Mouse (Mus musculus): ENCODE measurements around the gene Med16. TPM values are rescaled to one million over a fixed set of nuclear protein-coding genes. Genes with fewer than 3 reads are reported as not detected.

The Med16 gene
- total and polyA plus RNA-seq, 2 experiments from 2014 or later = 55.3 to 79.6 TPM

- Histone ChIP-seq H3K4me1 (ENCODE audit: insufficient read depth, low read length) (no peaks in the 10 kb centered on the region), H3K9ac (replicated peaks; ENCODE audit: low read length, poor library complexity, severe bottlenecking) (no peak overlapping the region), H3K9me3 (ENCODE audit: low read length) (no peaks in the 10 kb centered on the region), H3K27ac (ENCODE audit: low read depth, low read length) (no peak overlapping the region), H3K4me2 (ENCODE audit: low read depth, low read length, poor library complexity, severe bottlenecking) (no peak overlapping the region), H3K27me3 (ENCODE audit: insufficient read depth, low read length) (no peaks in the 10 kb centered on the region), H3K4me3 (ENCODE audit: low read depth, low read length) (no peak overlapping the region), H3K36me3 (ENCODE audit: insufficient read depth, low read length) (peaks cover 68% of the 10 kb centered on the region)
- no peak for DNase-seq (ENCODE audit: low spot score)
- ATAC-seq (ENCODE audit: low FRiP score) = no peak
- no peak for TF ChIP-seq CTCF (IDR thresholded peaks at IDR 0.05)
- WGBS = 72% methylated on average over 10 of the region's 10 CpGs
Observed at GRCm38 (mm10) chr10:79862925-79863324, 45.8 kb downstream of the Med16 start.

- WGBS = 80% methylated on average over 23 of the region's 23 CpGs
- H3K9me3 ChIP-seq (ENCODE audit: low read length) = no peaks in the 10 kb centered on the region
Observed at GRCm38 (mm10) chr10:79862049-79862788, 46.5 kb downstream of the Med16 start.

GRCm38 (mm10) chr10:79861230-79862048 lies 47.3 kb downstream of the Med16 start:
- no peak for DNase-seq (ENCODE audit: low spot score)
- Histone ChIP-seq H3K27ac (ENCODE audit: low read depth, low read length) (no peak overlapping the region), H3K9ac (replicated peaks; ENCODE audit: low read length, poor library complexity, severe bottlenecking) (no peak overlapping the region), H3K4me1 (ENCODE audit: insufficient read depth, low read length) (peaks cover 14% of the 10 kb centered on the region), H3K4me3 (ENCODE audit: low read depth, low read length) (no peak overlapping the region), H3K27me3 (ENCODE audit: insufficient read depth, low read length) (no peaks in the 10 kb centered on the region), H3K4me2 (ENCODE audit: low read depth, low read length, poor library complexity, severe bottlenecking) (no peak overlapping the region), H3K9me3 (ENCODE audit: low read length) (no peaks in the 10 kb centered on the region), H3K36me3 (ENCODE audit: insufficient read depth, low read length) (peaks cover 58% of the 10 kb centered on the region)
- ATAC-seq (ENCODE audit: low FRiP score) = no peak
- 80% methylated on average over 25 of the region's 25 CpGs for WGBS
- no peak for TF ChIP-seq CTCF (IDR thresholded peaks at IDR 0.05)

More at GRCm38 (mm10) chr10:79862049-79862788, 46.5 kb downstream of the Med16 start:
- H3K27me3 ChIP-seq (ENCODE audit: insufficient read depth, low read length) = no peaks in the 10 kb centered on the region
- no peak overlapping the region for H3K9ac ChIP-seq (replicated peaks; ENCODE audit: low read length, poor library complexity, severe bottlenecking)
- no peak overlapping the region for H3K4me2 ChIP-seq (ENCODE audit: low read depth, low read length, poor library complexity, severe bottlenecking)
- no peak overlapping the region for H3K27ac ChIP-seq (ENCODE audit: low read depth, low read length)
- H3K4me1 ChIP-seq (ENCODE audit: insufficient read depth, low read length) = peaks cover 6% of the 10 kb centered on the region; the same call in 1 of the 2 replicates
- ATAC-seq (ENCODE audit: low FRiP score) (no peak), DNase-seq (ENCODE audit: low spot score) (peak; percentile 57)
- H3K36me3 ChIP-seq (ENCODE audit: insufficient read depth, low read length) = peaks cover 66% of the 10 kb centered on the region
- TF ChIP-seq CTCF (IDR thresholded peaks at IDR 0.05) = no peak
- no peak overlapping the region for H3K4me3 ChIP-seq (ENCODE audit: low read depth, low read length)

- TF ChIP-seq CTCF (IDR thresholded peaks at IDR 0.05) = no peak
- no peak overlapping the region for H3K4me3 ChIP-seq (ENCODE audit: low read depth, low read length)
- H3K27ac ChIP-seq (ENCODE audit: low read depth, low read length) = no peak overlapping the region
- DNase-seq (ENCODE audit: low spot score) (no peak), ATAC-seq (ENCODE audit: low FRiP score) (no peak)
- H3K9ac ChIP-seq (replicated peaks; ENCODE audit: low read length, poor library complexity, severe bottlenecking) = no peak overlapping the region
- no peak overlapping the region for H3K4me2 ChIP-seq (ENCODE audit: low read depth, low read length, poor library complexity, severe bottlenecking)
- H3K27me3 ChIP-seq (ENCODE audit: insufficient read depth, low read length) = no peaks in the 10 kb centered on the region
- no peaks in the 10 kb centered on the region for H3K9me3 ChIP-seq (ENCODE audit: low read length)
- peaks cover 47% of the 10 kb centered on the region for H3K36me3 ChIP-seq (ENCODE audit: insufficient read depth, low read length)
- WGBS = 92% methylated on average over 26 of the region's 26 CpGs
- H3K4me1 ChIP-seq (ENCODE audit: insufficient read depth, low read length) = peaks cover 24% of the 10 kb centered on the region
Observed at GRCm38 (mm10) chr10:79860079-79860911, 48.4 kb downstream of the Med16 start.

- Histone ChIP-seq H3K36me3 (ENCODE audit: insufficient read depth, low read length) (peaks cover 39% of the 10 kb centered on the region), H3K4me2 (ENCODE audit: low read depth, low read length, poor library complexity, severe bottlenecking) (no peak overlapping the region), H3K9me3 (ENCODE audit: low read length) (no peaks in the 10 kb centered on the region), H3K4me3 (ENCODE audit: low read depth, low read length) (no peak overlapping the region), H3K4me1 (ENCODE audit: insufficient read depth, low read length) (peaks cover 24% of the 10 kb centered on the region), H3K9ac (replicated peaks; ENCODE audit: low read length, poor library complexity, severe bottlenecking) (no peak overlapping the region), H3K27me3 (ENCODE audit: insufficient read depth, low read length) (no peaks in the 10 kb centered on the region), H3K27ac (ENCODE audit: low read depth, low read length) (no peak overlapping the region)
- no peak for TF ChIP-seq CTCF (IDR thresholded peaks at IDR 0.05)
- WGBS = 84% methylated on average over 11 of the region's 11 CpGs
- no peak for DNase-seq (ENCODE audit: low spot score)
- ATAC-seq (ENCODE audit: low FRiP score) = no peak
Observed at GRCm38 (mm10) chr10:79859116-79859515, 49.6 kb downstream of the Med16 start.
